Mouse (Mus musculus) heart, embryonic 12.5 days (tissue): ENCODE measurements around the gene Itsn1. TPM values are rescaled to one million over a fixed set of nuclear protein-coding genes. Genes with fewer than 3 reads are reported as not detected.

Experiments
- ATAC-seq: fragments of 200-750 bp; cut with Nextera tagmentation; 2 replicates; pipeline ENCODE4 v1.8.0; 2017; ENCODE audit warnings: moderate TSS enrichment, moderate library complexity; ENCODE audit not compliant: insufficient number of reproducible peaks, low FRiP score
- H3K27ac ChIP-seq: fragments of 300-500 bp; sonication (generic); 2 replicates; pipeline ENCODE4 v1.5.1; 2016; ENCODE audit warnings: mild to moderate bottlenecking, moderate library complexity; ENCODE audit not compliant: poor library complexity, severe bottlenecking
- H3K27me3 ChIP-seq: fragments of 300-500 bp; sonication (generic); replicated peaks from 2 replicates; pipeline ENCODE4 v1.6.1; 2016; ENCODE audit warnings: mild to moderate bottlenecking, moderate library complexity
- H3K36me3 ChIP-seq: fragments of 300-500 bp; sonication (generic); 2 replicates; pipeline ENCODE4 v1.6.1; 2016; ENCODE audit warnings: mild to moderate bottlenecking, moderate library complexity
- H3K4me1 ChIP-seq: fragments of 300-500 bp; sonication (generic); replicated peaks from 2 replicates; pipeline ENCODE4 v1.6.1; 2016; ENCODE audit warnings: mild to moderate bottlenecking
- H3K4me2 ChIP-seq: fragments of 300-500 bp; sonication (generic); 2 replicates; pipeline ENCODE4 v1.6.1; 2016; ENCODE audit warnings: mild to moderate bottlenecking, moderate library complexity
- H3K4me3 ChIP-seq: fragments of 300-500 bp; sonication (generic); 2 replicates; pipeline ENCODE4 v1.5.1; 2016; ENCODE audit warnings: mild to moderate bottlenecking
- H3K9ac ChIP-seq: fragments of 300-500 bp; sonication (generic); 2 replicates; pipeline ENCODE4 v1.6.1; 2016; ENCODE audit warnings: mild to moderate bottlenecking, moderate library complexity
- H3K9me3 ChIP-seq: fragments of 300-500 bp; sonication (generic); replicated peaks from 2 replicates; pipeline ENCODE4 v1.6.1; 2016; ENCODE audit warnings: mild to moderate bottlenecking, moderate library complexity
- WGBS: fragments of 180-500 bp; shearing (Covaris S2); methylation state at CpG from one replicate; pipeline ENCODE4 v1.1.7; 2016; 5-methylcytosine and 5-hydroxymethylcytosine counted together
- polyA plus RNA-seq: library from polyadenylated mRNA; unstranded; fragments of >200 nt; fragmentation: Nextera tagmentation; extraction: Ambion mirVana; gene quantifications from 2 replicates; pipeline ENCODE4 v1.2.1, GENCODE M21; 2016

The Itsn1 gene
- polyA plus RNA-seq, 1 experiment from 2014 or later: 29.7 TPM

DNA sequence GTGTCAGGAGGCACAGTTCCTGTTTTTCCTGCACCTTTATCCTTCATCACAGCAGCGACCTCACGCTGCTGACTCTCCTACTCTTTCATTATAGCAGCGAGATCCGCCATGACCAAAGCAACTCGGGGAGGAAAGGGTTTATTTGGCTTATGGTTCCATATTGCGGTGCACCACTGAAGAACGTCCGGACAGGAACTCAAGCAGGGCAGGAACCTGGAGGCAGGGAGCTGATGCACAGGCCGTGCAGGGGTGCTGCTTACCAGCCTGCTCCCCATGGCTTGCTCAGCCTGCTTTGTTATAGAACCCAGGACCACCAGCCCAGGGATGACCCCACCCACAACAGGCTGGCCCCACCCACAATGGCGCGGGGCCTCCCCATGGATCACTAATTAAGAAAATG lies 162.1 kb downstream of the Itsn1 start:
- 81% methylated on average over 11 of the region's 11 CpGs for WGBS
- H3K4me3 ChIP-seq: no peak overlapping the region
- no peak for ATAC-seq

DNA sequence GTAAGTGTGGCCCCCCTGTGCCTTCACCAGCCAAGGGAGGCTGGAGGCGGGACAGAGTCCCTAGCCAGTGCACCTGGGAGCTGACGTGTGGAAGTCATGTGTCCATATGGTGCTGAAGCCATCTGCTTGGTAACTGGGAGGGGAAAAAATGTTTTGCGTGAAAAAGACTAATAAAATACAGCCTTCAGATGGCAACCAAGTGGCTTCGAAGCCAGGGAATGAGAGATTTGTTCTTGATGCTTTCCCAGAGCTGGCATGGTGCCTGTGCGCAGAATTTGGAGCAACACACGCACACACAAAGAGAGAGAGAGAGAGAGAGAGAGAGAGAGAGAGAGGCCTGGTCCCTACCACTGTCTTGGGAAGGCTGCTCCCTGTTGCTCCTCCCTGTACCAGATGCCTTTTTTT lies 167.3 kb downstream of the Itsn1 start:
- no peak for ATAC-seq
- no peaks in the 10 kb centered on the region for H3K36me3 ChIP-seq
- H3K4me2 ChIP-seq: no peak overlapping the region
- peaks cover 8% of the 10 kb centered on the region; the same call in 1 of the 2 replicates for H3K4me1 ChIP-seq
- H3K27me3 ChIP-seq: no peaks in the 10 kb centered on the region
- H3K4me3 ChIP-seq: no peak overlapping the region
- WGBS: 73% methylated on average over 6 of the region's 6 CpGs
- H3K9me3 ChIP-seq: no peaks in the 10 kb centered on the region
- H3K27ac ChIP-seq: no peak overlapping the region
- no peak overlapping the region for H3K9ac ChIP-seq

More for the DNA sequence above, 162.1 kb downstream of the Itsn1 start:
- Histone ChIP-seq H3K27ac (no peak overlapping the region), H3K27me3 (no peaks in the 10 kb centered on the region), H3K9me3 (no peaks in the 10 kb centered on the region), H3K4me2 (no peak overlapping the region), H3K4me1 (peaks cover 4% of the 10 kb centered on the region; the same call in 1 of the 2 replicates), H3K36me3 (no peaks in the 10 kb centered on the region), H3K9ac (no peak overlapping the region)

DNA sequence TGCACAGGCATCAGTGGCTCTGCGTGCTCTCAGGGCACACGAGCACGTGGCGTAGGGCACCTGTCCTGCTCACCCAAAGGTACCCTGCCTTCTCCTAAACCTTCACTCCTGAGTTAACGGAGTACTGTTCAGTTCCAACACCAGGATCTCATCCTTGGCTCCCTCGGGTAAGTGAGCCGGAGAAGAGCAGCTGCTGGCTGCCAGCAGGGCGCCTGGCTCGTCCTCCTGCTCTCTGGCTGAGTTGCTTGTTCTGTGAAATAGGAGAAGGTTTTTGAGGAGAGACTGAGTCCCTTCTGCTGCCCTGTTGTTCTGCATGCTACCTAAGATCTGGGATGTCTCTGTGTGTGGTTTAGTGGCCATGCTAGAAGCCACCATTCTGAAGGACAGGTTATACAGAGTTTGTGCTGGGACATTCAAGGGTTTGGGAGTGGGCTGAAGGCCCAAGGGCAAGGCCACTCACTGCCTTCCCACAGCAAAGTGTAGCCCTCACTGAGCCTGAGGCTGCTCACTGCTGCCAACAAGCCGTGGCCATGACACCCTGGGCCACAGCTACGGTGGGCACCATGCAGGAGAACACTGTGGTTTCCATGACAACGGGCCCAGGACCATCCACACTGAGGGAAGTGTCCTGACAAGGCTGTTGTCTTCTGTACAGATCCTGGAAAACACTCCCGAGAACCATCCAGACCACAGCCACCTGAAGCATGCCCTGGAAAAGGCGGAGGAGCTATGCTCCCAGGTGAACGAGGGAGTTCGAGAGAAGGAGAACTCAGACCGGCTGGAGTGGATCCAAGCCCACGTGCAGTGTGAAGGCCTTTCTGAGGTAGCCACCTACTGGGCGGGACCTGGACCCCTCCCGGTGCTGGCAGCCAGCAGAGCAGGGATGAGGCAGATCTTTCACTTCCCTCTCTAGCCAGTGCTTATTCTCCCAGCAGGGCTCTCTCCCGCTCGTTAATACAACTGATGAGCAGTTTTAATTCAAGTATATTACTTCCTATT lies 170.1 kb downstream of the Itsn1 start:
- 58% methylated on average over 22 of the region's 22 CpGs for WGBS
- no peak overlapping the region for H3K4me2 ChIP-seq
- no peak for ATAC-seq
- peaks cover 8% of the 10 kb centered on the region; the same call in 1 of the 2 replicates for H3K4me1 ChIP-seq
- H3K9ac ChIP-seq: no peak overlapping the region
- no peaks in the 10 kb centered on the region for H3K36me3 ChIP-seq
- no peaks in the 10 kb centered on the region for H3K27me3 ChIP-seq
- no peaks in the 10 kb centered on the region for H3K9me3 ChIP-seq
- no peak overlapping the region for H3K4me3 ChIP-seq
- no peak overlapping the region for H3K27ac ChIP-seq

DNA sequence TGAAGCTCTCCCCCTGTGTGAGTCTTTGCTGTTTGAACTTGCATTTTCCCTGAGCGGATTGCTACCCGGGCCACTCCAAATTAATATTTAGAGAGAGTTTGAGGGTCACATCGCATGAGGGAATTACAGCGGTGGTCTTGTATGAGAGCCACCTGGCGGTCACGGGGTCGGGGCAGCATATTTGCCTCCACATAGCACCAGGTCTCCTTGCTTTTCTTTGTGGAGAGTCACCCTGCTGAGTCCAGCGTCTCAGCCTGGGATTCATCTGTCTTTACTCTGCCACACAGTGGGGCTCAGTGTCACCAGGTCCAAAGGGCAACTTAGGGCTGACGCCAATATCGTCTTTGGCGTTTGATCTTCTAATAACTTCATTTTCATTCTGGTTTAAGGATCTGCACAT lies 171.2 kb downstream of the Itsn1 start:
- WGBS: 65% methylated on average over 11 of the region's 11 CpGs
- no peak overlapping the region for H3K4me3 ChIP-seq
- H3K36me3 ChIP-seq: no peaks in the 10 kb centered on the region
- H3K4me1 ChIP-seq: peaks cover 8% of the 10 kb centered on the region; the same call in 1 of the 2 replicates
- H3K9me3 ChIP-seq: no peaks in the 10 kb centered on the region
- H3K27ac ChIP-seq: no peak overlapping the region
- no peak for ATAC-seq
- H3K4me2 ChIP-seq: no peak overlapping the region
- no peaks in the 10 kb centered on the region for H3K27me3 ChIP-seq
- H3K9ac ChIP-seq: no peak overlapping the region

DNA sequence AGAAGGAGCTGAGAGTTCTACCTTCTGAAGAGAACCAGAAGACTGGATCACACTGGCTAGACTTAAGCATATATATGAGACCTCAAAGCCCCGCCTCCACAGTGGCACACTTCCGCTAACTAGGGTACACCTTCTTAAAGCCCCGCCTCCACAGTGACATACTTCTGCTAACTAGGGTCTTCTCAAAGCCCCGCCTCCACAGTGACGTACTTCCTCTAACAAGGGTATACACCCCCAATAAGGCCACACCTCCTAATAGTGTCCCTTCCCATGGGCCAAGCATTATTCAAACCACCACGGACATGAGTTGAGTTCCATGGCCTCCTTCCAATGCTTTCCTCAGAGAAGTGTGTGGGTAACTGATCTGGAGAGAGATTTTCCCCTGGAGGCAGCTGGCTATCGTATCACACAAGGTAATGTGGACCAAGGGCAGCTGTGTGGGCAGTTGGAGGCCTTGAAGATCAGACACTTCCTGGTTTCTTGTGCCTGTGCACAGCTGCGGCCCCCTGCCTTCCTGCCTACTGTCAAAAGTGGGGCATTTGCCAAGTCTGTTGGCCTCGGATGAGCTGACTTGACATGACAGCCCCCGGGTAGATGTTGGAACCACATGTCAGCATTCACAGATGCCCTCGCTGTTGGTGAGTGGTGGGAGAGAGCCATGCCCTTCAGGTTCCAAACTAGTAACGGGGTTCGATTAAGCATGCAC lies 174.9 kb downstream of the Itsn1 start:
- Histone ChIP-seq H3K4me3 (no peak overlapping the region), H3K9me3 (no peaks in the 10 kb centered on the region), H3K4me1 (no peaks in the 10 kb centered on the region), H3K27ac (no peak overlapping the region), H3K36me3 (no peaks in the 10 kb centered on the region), H3K27me3 (no peaks in the 10 kb centered on the region), H3K9ac (no peak overlapping the region), H3K4me2 (no peak overlapping the region)
- peak; percentile 20; the same call in 1 of the 2 replicates for ATAC-seq
- 89% methylated on average over 13 of the region's 13 CpGs for WGBS

DNA sequence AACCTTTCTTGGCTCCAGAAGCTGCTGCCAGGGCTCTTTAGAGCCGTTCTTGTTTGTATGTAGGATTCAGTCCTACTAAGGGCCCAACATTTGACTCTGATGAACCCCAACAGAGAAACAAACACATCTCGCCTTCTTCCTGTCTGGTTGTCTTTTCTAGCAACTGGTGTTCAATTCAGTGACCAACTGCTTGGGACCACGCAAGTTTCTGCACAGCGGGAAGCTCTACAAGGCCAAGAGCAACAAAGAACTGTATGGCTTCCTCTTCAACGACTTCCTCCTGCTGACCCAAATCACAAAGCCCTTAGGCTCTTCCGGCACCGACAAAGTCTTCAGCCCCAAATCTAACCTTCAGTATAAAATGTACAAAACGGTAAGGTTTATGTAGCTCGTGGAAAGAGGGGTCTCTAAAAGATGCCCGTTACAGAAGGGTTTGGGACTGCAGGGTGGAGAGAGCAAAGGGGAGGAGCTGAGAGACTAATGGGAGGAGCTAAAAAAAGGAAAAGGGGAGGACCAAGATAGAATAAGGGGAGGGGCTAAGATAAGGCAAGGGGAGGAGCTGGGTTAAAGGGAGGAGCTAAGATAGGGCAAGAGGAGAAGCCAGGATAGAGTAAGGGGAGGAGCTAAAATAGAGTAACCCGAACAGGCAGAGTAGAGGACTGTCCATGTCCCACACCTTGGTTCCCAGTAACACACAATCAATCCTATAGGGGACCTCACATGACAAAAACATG lies 176.2 kb downstream of the Itsn1 start:
- Histone ChIP-seq H3K9ac (no peak overlapping the region), H3K9me3 (no peaks in the 10 kb centered on the region), H3K4me1 (no peaks in the 10 kb centered on the region), H3K36me3 (no peaks in the 10 kb centered on the region), H3K4me3 (no peak overlapping the region), H3K4me2 (no peak overlapping the region), H3K27me3 (no peaks in the 10 kb centered on the region), H3K27ac (no peak overlapping the region)
- no peak for ATAC-seq
- WGBS: 73% methylated on average over 11 of the region's 11 CpGs

DNA sequence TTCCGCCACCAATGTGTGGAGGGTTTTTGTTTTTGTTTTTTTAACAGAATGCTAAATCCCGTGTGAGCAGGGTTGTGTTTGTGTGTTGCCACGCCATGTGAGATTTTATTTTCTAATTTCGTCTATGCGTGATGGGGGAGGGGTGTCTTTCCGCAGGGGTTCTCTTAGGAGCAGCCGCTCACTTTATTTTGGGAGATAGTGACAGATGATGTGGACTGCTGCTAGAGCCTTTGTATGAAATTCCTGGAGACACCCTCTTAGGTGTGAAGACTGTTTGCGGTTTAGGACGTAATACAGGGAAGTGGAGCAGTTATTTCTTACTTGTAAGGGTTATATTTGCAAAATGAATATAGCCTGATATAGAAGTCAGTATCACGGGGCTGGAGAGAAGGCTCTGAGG lies 176.9 kb downstream of the Itsn1 start:
- Histone ChIP-seq H3K36me3 (no peaks in the 10 kb centered on the region), H3K4me3 (no peak overlapping the region), H3K27me3 (no peaks in the 10 kb centered on the region), H3K9ac (no peak overlapping the region), H3K4me1 (no peaks in the 10 kb centered on the region), H3K27ac (no peak overlapping the region), H3K4me2 (no peak overlapping the region), H3K9me3 (no peaks in the 10 kb centered on the region)
- WGBS: 71% methylated on average over 10 of the region's 10 CpGs
- no peak for ATAC-seq

DNA sequence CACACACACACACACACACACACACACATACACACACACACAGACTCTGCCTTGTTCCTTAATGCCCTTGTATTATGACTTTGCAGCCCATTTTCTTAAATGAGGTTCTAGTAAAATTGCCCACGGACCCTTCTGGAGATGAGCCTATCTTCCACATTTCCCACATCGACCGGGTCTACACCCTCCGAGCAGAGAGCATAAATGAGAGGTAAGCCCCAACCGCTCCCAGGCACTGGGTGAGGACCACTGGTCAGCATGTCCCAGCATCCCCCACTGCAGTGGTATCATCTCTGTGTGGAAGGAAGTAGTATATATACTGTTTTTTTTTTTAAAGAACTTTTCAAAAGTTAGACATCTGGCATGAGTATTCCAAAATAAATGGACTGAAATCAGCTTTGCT lies 177.6 kb downstream of the Itsn1 start:
- 84% methylated on average over 5 of the region's 5 CpGs for WGBS
- H3K9me3 ChIP-seq: no peaks in the 10 kb centered on the region
- H3K27ac ChIP-seq: no peak overlapping the region
- H3K4me3 ChIP-seq: no peak overlapping the region
- no peak overlapping the region for H3K4me2 ChIP-seq
- H3K27me3 ChIP-seq: no peaks in the 10 kb centered on the region
- H3K36me3 ChIP-seq: no peaks in the 10 kb centered on the region
- no peak for ATAC-seq
- H3K4me1 ChIP-seq: no peaks in the 10 kb centered on the region
- no peak overlapping the region for H3K9ac ChIP-seq

DNA sequence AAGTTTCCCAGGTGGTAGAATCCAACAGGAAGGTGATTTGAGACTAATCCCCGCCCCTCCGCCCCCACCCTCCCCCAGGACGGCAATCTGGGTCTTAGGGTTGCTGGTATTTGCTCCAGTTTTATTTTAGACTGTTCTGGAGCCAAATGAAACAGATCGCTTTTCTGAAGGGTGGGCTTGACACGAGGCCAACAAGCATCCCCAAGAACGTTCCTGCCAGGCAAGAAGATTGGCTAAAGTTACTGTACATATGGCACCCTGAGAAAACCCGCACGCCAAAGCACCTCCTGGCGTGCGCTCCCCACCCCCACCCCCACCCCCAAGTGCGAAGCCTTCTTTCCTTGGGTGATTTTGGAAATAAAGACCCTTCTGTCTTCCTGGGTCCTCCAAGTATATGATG lies 178.1 kb downstream of the Itsn1 start:
- no peaks in the 10 kb centered on the region for H3K4me1 ChIP-seq
- no peak overlapping the region for H3K4me2 ChIP-seq
- H3K9ac ChIP-seq: no peak overlapping the region
- no peaks in the 10 kb centered on the region for H3K27me3 ChIP-seq
- no peak overlapping the region for H3K27ac ChIP-seq
- ATAC-seq: no peak
- no peaks in the 10 kb centered on the region for H3K9me3 ChIP-seq
- H3K4me3 ChIP-seq: no peak overlapping the region
- H3K36me3 ChIP-seq: no peaks in the 10 kb centered on the region
- WGBS: 65% methylated on average over 11 of the region's 11 CpGs

DNA sequence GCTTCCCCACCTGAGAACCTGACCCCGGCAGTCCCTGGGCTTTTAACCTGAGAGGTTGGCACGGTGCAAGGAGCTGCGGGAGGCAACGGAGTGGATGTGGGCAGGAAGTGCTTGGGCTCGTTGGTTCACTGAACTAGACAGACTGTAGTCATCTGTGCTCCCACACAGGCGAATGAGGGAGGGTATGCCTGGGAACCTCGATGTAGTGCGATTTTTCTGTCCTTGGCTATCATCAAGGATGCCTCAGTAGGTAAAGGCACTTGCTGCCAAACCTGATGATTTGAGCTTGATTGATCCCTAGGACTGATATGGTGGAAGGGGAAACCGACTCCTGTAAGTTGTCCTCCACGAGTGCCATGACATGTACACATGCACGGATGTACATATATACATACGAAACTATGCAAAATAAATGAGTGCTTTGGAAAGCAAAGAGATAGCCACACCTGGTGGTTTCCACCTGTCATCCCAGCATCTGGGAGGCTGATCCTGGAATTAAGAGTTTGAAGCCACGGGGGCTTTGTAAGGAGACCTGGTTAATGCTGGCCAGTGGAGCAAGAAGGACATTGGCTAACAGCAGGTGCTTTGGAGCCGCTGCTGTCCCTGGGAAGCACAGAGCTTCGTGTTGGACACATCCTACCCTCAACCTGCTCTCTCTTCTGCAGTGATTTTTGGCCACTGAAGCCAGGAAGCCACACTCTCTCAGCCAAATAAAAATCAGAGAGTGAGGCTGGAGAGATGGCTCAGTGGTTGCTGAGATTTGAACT lies 180.7 kb downstream of the Itsn1 start:
- no peaks in the 10 kb centered on the region for H3K36me3 ChIP-seq
- no peak overlapping the region for H3K9ac ChIP-seq
- 85% methylated on average over 15 of the region's 15 CpGs for WGBS
- no peaks in the 10 kb centered on the region for H3K9me3 ChIP-seq
- H3K27me3 ChIP-seq: no peaks in the 10 kb centered on the region
- no peak for ATAC-seq
- no peak overlapping the region for H3K4me2 ChIP-seq
- no peak overlapping the region for H3K4me3 ChIP-seq
- no peaks in the 10 kb centered on the region for H3K4me1 ChIP-seq
- H3K27ac ChIP-seq: no peak overlapping the region
